In genomic region chr4:152272449-152273049, GRCm38 (mm10) we compare ENCODE assay signal across 9 mouse cellular contexts. TPM values are rescaled to one million over a fixed set of nuclear protein-coding genes. Genes with fewer than 3 reads are reported as not detected.
A peak's percentile ranks its signal among the peaks of the same experiment; 100 is the strongest.
DNase-seq lines count a peak whose midpoint lies in the region; ATAC-seq and TF ChIP-seq lines count a peak whose summit lies in the region.
"Had no signal": no experiment of that assay in that cellular context is flagged by ENCODE, and none has a peak within 500 bp of the region (broad histone marks: within the 10 kb centered on the region; RNA-seq: fewer than 3 reads in every experiment).

No protein-coding gene starts in this region.

- no peak overlapping the region; the same call in 1 of the 2 replicates for H3K4me2 ChIP-seq in embryonic facial prominence, embryonic 15.5 days (replicated peaks)
- no peak overlapping the region for H3K4me2 ChIP-seq in hindbrain, embryonic 11.5 days (replicated peaks; ENCODE audit: low read depth, low read length)
- H3K4me2 ChIP-seq in limb, embryonic 15.5 days: no peak overlapping the region
- H3K4me2 ChIP-seq in neural tube, embryonic 13.5 days: no peak overlapping the region
- H3K4me2 ChIP-seq: liver, embryonic 15.5 days had no signal

- peak overlapping the region; percentile 39; the same call in 1 of the 2 replicates for H3K27ac ChIP-seq in layer of hippocampus, adult 2 months
- peak overlapping the region; percentile 92 for H3K27ac ChIP-seq in embryonic facial prominence, embryonic 15.5 days (replicated peaks)
- H3K27ac ChIP-seq in hindbrain, embryonic 11.5 days (ENCODE audit: low read depth, low read length): 0 out of 2 replicates have a peak overlapping the region, but pooled peaks have one; percentile 30
- peak overlapping the region; percentile 88 for H3K27ac ChIP-seq in limb, embryonic 15.5 days
- peak overlapping the region; percentile 80; the same call in 1 of the 2 replicates for H3K27ac ChIP-seq in neural tube, embryonic 13.5 days (replicated peaks)
- H3K27ac ChIP-seq: liver, embryonic 15.5 days had no signal

- WGBS in embryonic facial prominence, embryonic 15.5 days: 16% methylated on average over 9 of the region's 9 CpGs
- 40% methylated on average over 9 of the region's 9 CpGs for WGBS in hindbrain, embryonic 11.5 days
- WGBS in limb, embryonic 15.5 days: 14% methylated on average over 9 of the region's 9 CpGs
- whole genome bisulfite sequencing in neural tube, embryonic 13.5 days: 36% methylated on average over 9 of the region's 9 CpGs

- no peak for DNase-seq in layer of hippocampus, adult 2 months (ENCODE audit: low spot score in 2 of 2)
- DNase-seq in layer of hippocampus, adult 9-10 months (ENCODE audit: low spot score): no peak
- DNase-seq in hindbrain, embryonic 11.5 days (ENCODE audit: low spot score): peak; percentile 52

- H3K4me1 ChIP-seq in embryonic facial prominence, embryonic 15.5 days: peaks cover 74% of the 10 kb centered on the region
- H3K4me1 ChIP-seq in hindbrain, embryonic 11.5 days (replicated peaks; ENCODE audit: control insufficient read depth, insufficient read depth, low read length): peaks cover 9% of the 10 kb centered on the region
- peaks cover 63% of the 10 kb centered on the region for H3K4me1 ChIP-seq in limb, embryonic 15.5 days
- H3K4me1 ChIP-seq in neural tube, embryonic 13.5 days (replicated peaks): peaks cover 59% of the 10 kb centered on the region

- H3K27me3 ChIP-seq in embryonic facial prominence, embryonic 15.5 days: peaks cover 7% of the 10 kb centered on the region; the same call in 1 of the 2 replicates
- H3K27me3 ChIP-seq in hindbrain, embryonic 11.5 days (ENCODE audit: control insufficient read depth, insufficient read depth, low read length): peaks cover 27% of the 10 kb centered on the region
- peaks cover 9% of the 10 kb centered on the region; the same call in 1 of the 2 replicates for H3K27me3 ChIP-seq in limb, embryonic 15.5 days
- peaks cover 69% of the 10 kb centered on the region for H3K27me3 ChIP-seq in neural tube, embryonic 13.5 days

- ATAC-seq in embryonic facial prominence, embryonic 15.5 days (ENCODE audit: insufficient number of reproducible peaks, low FRiP score, low TSS enrichment, low read depth): peak; percentile 56
- ATAC-seq in hindbrain, embryonic 11.5 days (ENCODE audit: low FRiP score): no peak
- ATAC-seq in limb, embryonic 15.5 days (ENCODE audit: insufficient number of reproducible peaks, low FRiP score, low TSS enrichment, low read depth): no peak
- ATAC-seq in neural tube, embryonic 13.5 days (ENCODE audit: low read depth): no peak
- no peak for ATAC-seq in inflammation-experienced regulatory T-cells, adult 6 months
- no peak for ATAC-seq in frontal cortex, adult (ENCODE audit: low TSS enrichment)

- no peak overlapping the region for H3K9ac ChIP-seq in embryonic facial prominence, embryonic 15.5 days
- H3K9ac ChIP-seq in hindbrain, embryonic 11.5 days (ENCODE audit: low read depth, low read length): 0 out of 2 replicates have a peak overlapping the region, but pooled peaks have one; percentile 17
- no peak overlapping the region for H3K9ac ChIP-seq in limb, embryonic 15.5 days
- H3K9ac ChIP-seq in neural tube, embryonic 13.5 days: no peak overlapping the region
- H3K9ac ChIP-seq: liver, embryonic 15.5 days had no signal

- H3K36me3 ChIP-seq in embryonic facial prominence, embryonic 15.5 days: no peaks in the 10 kb centered on the region
- H3K36me3 ChIP-seq in hindbrain, embryonic 11.5 days (ENCODE audit: control insufficient read depth, insufficient read depth, low read length): no peaks in the 10 kb centered on the region
- H3K36me3 ChIP-seq in limb, embryonic 15.5 days: no peaks in the 10 kb centered on the region
- 0 out of 2 replicates have a peak, but pooled peaks cover 8% of the 10 kb centered on the region for H3K36me3 ChIP-seq in neural tube, embryonic 13.5 days
- H3K36me3 ChIP-seq: liver, embryonic 15.5 days had no signal

- no peak overlapping the region for H3K4me3 ChIP-seq in layer of hippocampus, adult 2 months
- no peak overlapping the region for H3K4me3 ChIP-seq in embryonic facial prominence, embryonic 15.5 days (replicated peaks)
- no peak overlapping the region for H3K4me3 ChIP-seq in hindbrain, embryonic 11.5 days (ENCODE audit: low read depth, low read length)
- H3K4me3 ChIP-seq in limb, embryonic 15.5 days: no peak overlapping the region
- no peak overlapping the region for H3K4me3 ChIP-seq in neural tube, embryonic 13.5 days
- H3K4me3 ChIP-seq: liver, embryonic 15.5 days had no signal

- TF ChIP-seq CTCF in layer of hippocampus, adult 2 months (conservative IDR thresholded peaks at IDR 0.05): peak; percentile 67

- no peaks in the 10 kb centered on the region for H3K9me3 ChIP-seq in embryonic facial prominence, embryonic 15.5 days (replicated peaks)
- H3K9me3 ChIP-seq in hindbrain, embryonic 11.5 days (ENCODE audit: control insufficient read depth, low read length): no peaks in the 10 kb centered on the region
- no peaks in the 10 kb centered on the region for H3K9me3 ChIP-seq in limb, embryonic 15.5 days
- no peaks in the 10 kb centered on the region for H3K9me3 ChIP-seq in neural tube, embryonic 13.5 days
- H3K9me3 ChIP-seq: liver, embryonic 15.5 days had no signal

RNA-seq across cellular contexts. Expression of gene Gpr153, which starts 1.5 kb away (rescaled TPM):
- 1 to 10 TPM; 5.6 to 6.4 TPM for total RNA-seq in layer of hippocampus, adult 2 months (2021)
- polyA plus RNA-seq in embryonic facial prominence, embryonic 15.5 days (2015; fragmentation: Nextera tagmentation; extraction: Ambion mirVana): 29.0 and 35.7 TPM in 2 replicates
- polyA plus RNA-seq in hindbrain, embryonic 11.5 days (2014; fragmentation: Nextera tagmentation; extraction: Ambion mirVana): 8.7 and 9.5 TPM in 2 replicates
- polyA plus RNA-seq in limb, embryonic 15.5 days (2015; fragmentation: Nextera tagmentation; extraction: Ambion mirVana): 18.9 and 21.9 TPM in 2 replicates
- polyA plus RNA-seq in neural tube, embryonic 13.5 days (2015; fragmentation: Nextera tagmentation; extraction: Ambion mirVana): 10.7 and 11.8 TPM in 2 replicates
- under 1 TPM in 1 of 3 experiments, not detected in 2; 0.15 TPM for polyA plus RNA-seq in inflammation-experienced regulatory T-cells, adult 6 months (2017; shearing (Covaris generic))

RNA-seq across cellular contexts. Expression of gene Hes3, which starts 18.9 kb away (rescaled TPM):
- not detected for total RNA-seq in layer of hippocampus, adult 2 months (2021)
- polyA plus RNA-seq in embryonic facial prominence, embryonic 15.5 days (2015; fragmentation: Nextera tagmentation; extraction: Ambion mirVana): not detected in 2 replicates
- polyA plus RNA-seq in hindbrain, embryonic 11.5 days (2014; fragmentation: Nextera tagmentation; extraction: Ambion mirVana): 2.9 and 3.5 TPM in 2 replicates
- not detected in 2 replicates for polyA plus RNA-seq in limb, embryonic 15.5 days (2015; fragmentation: Nextera tagmentation; extraction: Ambion mirVana)
- 0.24 and 0.26 TPM in 2 replicates for polyA plus RNA-seq in neural tube, embryonic 13.5 days (2015; fragmentation: Nextera tagmentation; extraction: Ambion mirVana)
- polyA plus RNA-seq in inflammation-experienced regulatory T-cells, adult 6 months (2017; shearing (Covaris generic)): not detected
- polyA plus RNA-seq: liver, embryonic 15.5 days had no signal

RNA-seq across cellular contexts. Expression of gene Icmt, which starts 24.5 kb away (rescaled TPM):
- 10 to 100 TPM; 42.3 to 43.0 TPM for total RNA-seq in layer of hippocampus, adult 2 months (2021)
- 23.5 and 26.7 TPM in 2 replicates for polyA plus RNA-seq in embryonic facial prominence, embryonic 15.5 days (2015; fragmentation: Nextera tagmentation; extraction: Ambion mirVana)
- polyA plus RNA-seq in hindbrain, embryonic 11.5 days (2014; fragmentation: Nextera tagmentation; extraction: Ambion mirVana): 17.4 and 20.6 TPM in 2 replicates
- polyA plus RNA-seq in limb, embryonic 15.5 days (2015; fragmentation: Nextera tagmentation; extraction: Ambion mirVana): 26.4 and 26.5 TPM in 2 replicates
- polyA plus RNA-seq in neural tube, embryonic 13.5 days (2015; fragmentation: Nextera tagmentation; extraction: Ambion mirVana): 17.9 and 21.7 TPM in 2 replicates
- 1 to 10 TPM; 5.1 to 8.8 (median 7.1) TPM for polyA plus RNA-seq in inflammation-experienced regulatory T-cells, adult 6 months (2017; shearing (Covaris generic))

RNA-seq across cellular contexts. Expression of gene Rnf207, which starts 46.2 kb away (rescaled TPM):
- total RNA-seq in layer of hippocampus, adult 2 months (2021): 1 to 10 TPM; 6.5 to 7.7 TPM
- polyA plus RNA-seq in embryonic facial prominence, embryonic 15.5 days (2015; fragmentation: Nextera tagmentation; extraction: Ambion mirVana): 0.23 and 0.72 TPM in 2 replicates
- polyA plus RNA-seq in hindbrain, embryonic 11.5 days (2014; fragmentation: Nextera tagmentation; extraction: Ambion mirVana): 1.5 and 1.6 TPM in 2 replicates
- polyA plus RNA-seq in limb, embryonic 15.5 days (2015; fragmentation: Nextera tagmentation; extraction: Ambion mirVana): 0.29 and 0.31 TPM in 2 replicates
- 6.3 and 10.4 TPM in 2 replicates for polyA plus RNA-seq in neural tube, embryonic 13.5 days (2015; fragmentation: Nextera tagmentation; extraction: Ambion mirVana)
- not detected for polyA plus RNA-seq in inflammation-experienced regulatory T-cells, adult 6 months (2017; shearing (Covaris generic))

RNA-seq across cellular contexts. Expression of gene Rpl22, which starts 53.0 kb away (rescaled TPM):
- total RNA-seq in layer of hippocampus, adult 2 months (2021): 100 to 1,000 TPM; 186 to 202 TPM
- 342 and 365 TPM in 2 replicates for polyA plus RNA-seq in embryonic facial prominence, embryonic 15.5 days (2015; fragmentation: Nextera tagmentation; extraction: Ambion mirVana)
- polyA plus RNA-seq in hindbrain, embryonic 11.5 days (2014; fragmentation: Nextera tagmentation; extraction: Ambion mirVana): 304 and 330 TPM in 2 replicates
- 286 and 375 TPM in 2 replicates for polyA plus RNA-seq in limb, embryonic 15.5 days (2015; fragmentation: Nextera tagmentation; extraction: Ambion mirVana)
- polyA plus RNA-seq in neural tube, embryonic 13.5 days (2015; fragmentation: Nextera tagmentation; extraction: Ambion mirVana): 198 and 217 TPM in 2 replicates
- 1,000 to 10,000 TPM in 1 of 3 experiments, 100 to 1,000 TPM in 2; 752 to 1,062 (median 960) TPM for polyA plus RNA-seq in inflammation-experienced regulatory T-cells, adult 6 months (2017; shearing (Covaris generic))

Comparison
In these comparisons a context has a peak if more than half of its experiments do, and no peak if none do; other contexts are left out.
1. H3K27ac ChIP-seq: peak in every context shown above with its lines; median percentile 92 in embryonic facial prominence, embryonic 15.5 days; 88 in limb, embryonic 15.5 days; 80 in neural tube, embryonic 13.5 days; 39 in layer of hippocampus, adult 2 months; 30 in hindbrain, embryonic 11.5 days.